Mouse (Mus musculus) CD4-positive naive resting alpha-beta T cell, adult 57 days (primary cell): ENCODE results near the gene Med14. TPM values are rescaled to one million over a fixed set of nuclear protein-coding genes. Genes with fewer than 3 reads are reported as not detected.

Experiments
- total RNA-seq: library from RNA; stranded (reverse); gene quantifications from one replicate; pipeline ENCODE4 v1.2.4, GENCODE M21; 2023

Med14 gene
- total RNA-seq, result 68.3 TPM

DNA sequence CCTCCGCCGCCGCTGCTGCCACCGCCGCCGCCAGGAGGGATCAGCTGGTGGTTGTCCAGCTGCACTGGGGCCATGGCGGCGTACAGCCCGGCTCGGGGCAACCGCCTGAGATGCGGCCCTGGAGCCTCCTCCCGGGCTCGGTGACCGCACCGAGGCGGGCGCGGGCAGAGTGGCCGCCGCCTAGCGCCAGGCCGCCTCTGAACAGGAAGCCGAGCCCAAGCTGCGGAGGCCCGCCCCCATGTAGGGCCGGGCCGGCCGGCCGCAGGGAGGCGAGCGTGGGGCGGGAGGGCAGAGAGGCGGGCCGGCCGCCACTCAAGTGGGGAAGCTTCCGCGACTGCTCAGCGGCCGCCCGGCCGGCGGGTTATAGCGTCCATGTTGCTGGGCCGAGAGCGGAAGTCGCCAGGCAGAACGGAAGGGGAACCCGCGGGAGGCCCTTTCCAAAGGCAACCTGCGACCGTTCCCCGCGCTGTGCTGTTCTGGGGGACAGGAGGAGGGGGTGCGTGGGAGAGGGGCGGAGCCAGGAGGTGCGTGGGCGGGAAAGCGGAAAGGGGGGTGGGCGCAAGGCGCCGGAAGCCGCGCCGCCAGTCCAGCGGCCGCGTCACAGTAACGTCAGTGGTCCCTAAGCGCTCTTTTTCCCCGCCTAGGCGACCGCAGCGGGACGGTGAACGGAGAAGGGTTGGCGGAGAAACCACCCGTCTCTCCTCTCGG is at the start of gene Med14:
Med14 (minus strand) TSS at position 448 of the 708 bp plus-strand sequence.

DNA sequence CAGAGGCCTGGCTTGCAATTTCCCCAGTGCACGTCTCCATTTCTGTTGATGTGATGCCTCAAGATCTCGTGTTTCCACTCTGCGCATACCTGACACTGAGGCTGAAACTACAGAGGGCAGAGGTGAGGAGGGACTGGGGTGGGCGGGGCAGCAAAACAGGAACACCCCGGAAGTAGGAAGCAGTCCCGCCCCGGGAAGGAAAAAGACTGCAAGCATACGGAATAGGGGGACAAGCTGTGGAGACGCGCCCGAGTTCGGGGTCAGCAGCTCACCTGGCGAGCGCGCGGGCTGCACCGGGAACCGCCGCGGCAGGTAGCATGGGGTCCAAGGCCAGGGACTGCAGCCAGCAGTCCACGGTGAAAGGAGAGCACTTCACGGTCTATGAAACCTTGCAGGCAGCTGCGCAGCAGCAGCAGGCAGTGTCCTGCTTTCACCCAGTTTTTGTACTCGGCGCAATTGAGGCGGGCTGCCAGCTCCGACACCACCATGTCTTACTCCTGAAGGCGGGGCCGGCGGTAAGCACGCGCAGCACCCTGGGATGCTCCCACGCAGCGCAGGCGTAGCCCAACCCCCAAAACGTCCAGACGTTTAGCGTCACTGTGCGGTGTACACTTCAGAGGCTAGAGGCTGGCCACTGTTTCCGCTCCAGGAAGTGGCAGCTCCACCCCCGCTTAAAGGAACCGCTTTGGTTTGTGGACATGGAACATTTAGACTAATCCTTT is 88.7 kb downstream of the Med14 start, which contains the start of gene 1810030O07Rik:
1810030O07Rik (minus strand) TSS at position 615 of the 722 bp plus-strand sequence.

Other genes with a start within 250 kb of the Med14 start
- 59.9 TPM for gene Atp6ap2, start 174.3 kb downstream of the Med14 start, total RNA-seq
- 28.3 TPM for gene 1810030O07Rik, start 88.4 kb downstream of the Med14 start, total RNA-seq